Mouse (Mus musculus) forebrain, embryonic 16.5 days (tissue): ENCODE measurements around the gene Ptcd3. TPM values are rescaled to one million over a fixed set of nuclear protein-coding genes. Genes with fewer than 3 reads are reported as not detected.
A peak's percentile ranks its signal among the peaks of the same experiment; 100 is the strongest.

Experiments used
- ATAC-seq: fragments of 200-750 bp; cut with Nextera tagmentation; 2 replicates; pipeline ENCODE4 v1.8.0; 2017; ENCODE audit warnings: mild to moderate bottlenecking, moderate library complexity
- H3K27ac ChIP-seq: fragments of 300-500 bp; sonication (generic); 2 replicates; pipeline ENCODE4 v1.5.1; 2014; ENCODE audit warnings: low read length, control low read depth
- H3K27me3 ChIP-seq: fragments of 300-500 bp; sonication (generic); replicated peaks from 2 replicates; pipeline ENCODE4 v1.6.1; 2014; ENCODE audit warnings: low read length; ENCODE audit not compliant: control insufficient read depth, insufficient read depth
- H3K36me3 ChIP-seq: fragments of 300-500 bp; sonication (generic); 2 replicates; pipeline ENCODE4 v1.6.1; 2014; ENCODE audit not compliant: control insufficient read depth, insufficient read depth
- H3K4me1 ChIP-seq: fragments of 300-500 bp; sonication (generic); replicated peaks from 2 replicates; pipeline ENCODE4 v1.6.1; 2014; ENCODE audit warnings: low read length; ENCODE audit not compliant: control insufficient read depth, insufficient read depth
- H3K4me2 ChIP-seq: fragments of 300-500 bp; sonication (generic); 2 replicates; pipeline ENCODE4 v1.6.1; 2014; ENCODE audit warnings: mild to moderate bottlenecking, low read length, control low read depth
- H3K4me3 ChIP-seq: fragments of 300-500 bp; sonication (generic); replicated peaks from 2 replicates; pipeline ENCODE4 v1.5.1; 2014; ENCODE audit warnings: mild to moderate bottlenecking, low read length, control low read depth
- H3K9ac ChIP-seq: fragments of 300-500 bp; sonication (generic); replicated peaks from 2 replicates; pipeline ENCODE4 v1.6.1; 2014; ENCODE audit warnings: low read depth, low read length, control low read depth
- H3K9me3 ChIP-seq: fragments of 300-500 bp; sonication (generic); 2 replicates; pipeline ENCODE4 v1.6.1; 2016; ENCODE audit warnings: low read length; ENCODE audit not compliant: control insufficient read depth
- WGBS: fragments of 180-500 bp; shearing (Covaris S2); extraction: QIAGEN DNeasy Blood & Tissue Kit; methylation state at CpG from one replicate; pipeline ENCODE4 v1.1.7; 2014; 5-methylcytosine and 5-hydroxymethylcytosine counted together
- polyA plus RNA-seq: library from polyadenylated mRNA; unstranded; fragments of >200 nt; fragmentation: Nextera tagmentation; extraction: Ambion mirVana; gene quantifications from 2 replicates; pipeline ENCODE4 v1.2.1, GENCODE M21; 2015

Ptcd3 gene
- 102 and 104 TPM in 2 replicates for polyA plus RNA-seq

DNA sequence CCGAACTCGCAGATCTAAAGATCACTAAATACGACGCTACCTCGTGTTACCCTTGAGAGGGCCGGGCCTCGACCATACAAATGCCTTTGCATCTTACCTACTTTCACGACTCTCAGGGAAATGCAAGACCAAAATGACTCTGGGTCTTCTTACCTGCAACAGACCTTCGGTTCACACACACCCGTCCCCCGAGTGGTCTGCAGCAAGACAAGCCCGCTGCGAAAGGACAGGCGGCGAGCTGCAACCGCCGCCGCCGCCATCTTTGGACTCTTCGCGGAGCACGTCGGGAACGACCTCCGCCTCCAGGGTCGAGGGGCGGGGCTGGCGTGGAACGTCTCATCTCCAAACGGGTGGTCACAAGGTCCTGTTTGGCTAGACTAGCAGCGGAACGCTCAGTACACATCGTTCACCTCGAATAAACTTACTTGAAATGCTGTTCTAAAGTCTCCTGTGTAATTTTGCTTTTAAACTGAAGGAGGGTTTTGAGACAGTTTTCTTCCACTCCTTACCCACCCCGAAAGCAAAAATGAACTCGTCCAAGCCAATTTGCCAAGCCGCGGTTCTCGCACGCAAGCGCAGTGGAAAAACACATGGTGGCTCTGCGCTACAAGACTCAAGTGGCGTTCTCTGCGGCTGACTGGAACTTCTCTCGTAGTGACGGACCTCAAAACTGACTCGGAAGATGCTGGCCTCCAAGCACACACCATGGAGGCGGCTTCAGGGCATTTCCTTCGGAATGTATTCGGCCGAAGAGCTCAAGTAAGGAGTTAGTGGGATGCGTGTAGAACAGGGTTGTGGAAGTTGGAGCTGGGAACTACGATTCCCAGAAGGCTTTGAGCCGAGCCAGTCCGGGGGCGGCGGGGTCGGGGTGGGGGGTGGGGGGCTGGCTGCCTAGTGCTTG, at the start of gene Ptcd3, which contains the start of gene Polr1a:
TSS of gene Ptcd3 (minus strand) at position 270 of the 901 bp plus-strand sequence.
TSS of gene Polr1a (plus strand) at position 573 of the 901 bp plus-strand sequence.
- Histone ChIP-seq H3K4me3 (peak within 1 kb of the TSS; percentile 91), H3K27me3 (no peaks in the 10 kb centered on the region), H3K9me3 (no peaks in the 10 kb centered on the region), H3K4me1 (peaks cover 14% of the 10 kb centered on the region), H3K36me3 (peaks cover 12% of the 10 kb centered on the region), H3K9ac (peak within 1 kb of the TSS; percentile 55), H3K27ac (peak within 1 kb of the TSS; percentile 71; the same call in 1 of the 2 replicates), H3K4me2 (peak within 1 kb of the TSS; percentile 76)
- WGBS, result under 1% methylated on average over 58 of the region's 58 CpGs
- peak; percentile 96 for ATAC-seq

DNA sequence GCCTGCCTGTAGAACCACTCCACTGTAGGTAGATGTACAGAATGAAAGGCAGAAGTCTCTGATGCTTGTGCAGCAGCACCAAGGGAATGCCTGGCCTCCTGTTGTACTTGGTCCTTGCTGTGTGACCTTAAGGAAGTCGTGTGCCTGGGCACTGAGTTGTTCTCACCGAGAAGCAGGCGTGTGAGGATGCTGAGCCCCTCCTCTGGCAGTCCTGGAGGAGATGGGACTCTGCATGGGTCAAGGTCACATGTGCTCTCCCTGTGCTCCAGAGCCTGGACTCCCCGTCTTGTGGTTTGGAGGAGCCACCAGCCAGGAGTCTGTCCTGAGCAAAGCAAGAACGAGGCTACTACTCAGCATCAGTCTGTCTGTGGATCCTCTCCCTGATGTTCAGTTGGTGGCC, 42.6 kb upstream of the Ptcd3 start:
- Histone ChIP-seq H3K4me2 (no peak overlapping the region), H3K27me3 (no peaks in the 10 kb centered on the region), H3K4me3 (no peak overlapping the region), H3K4me1 (no peaks in the 10 kb centered on the region), H3K27ac (no peak overlapping the region), H3K36me3 (peaks cover 2% of the 10 kb centered on the region), H3K9me3 (no peaks in the 10 kb centered on the region), H3K9ac (no peak overlapping the region)
- no peak for ATAC-seq
- 89% methylated on average over 5 of the region's 5 CpGs for WGBS

DNA sequence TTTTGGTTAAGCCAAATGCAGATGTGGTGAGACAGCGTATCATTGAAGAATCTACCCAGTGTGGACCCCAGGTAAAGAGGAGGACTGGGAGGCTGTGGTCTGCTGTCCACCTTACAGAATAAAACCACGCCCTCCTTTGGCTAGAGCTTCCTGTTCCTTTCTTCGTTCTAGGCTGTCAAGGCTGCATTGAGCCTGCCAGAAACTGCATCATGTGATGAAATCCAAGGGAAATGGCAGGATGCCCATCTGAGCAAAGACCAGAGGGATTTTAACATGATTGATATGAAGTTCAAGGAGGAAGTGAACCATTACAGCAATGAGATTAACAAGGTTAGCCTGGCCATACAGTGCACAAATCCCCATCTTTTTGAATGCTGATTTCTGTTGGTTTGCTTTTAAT, 42.0 kb upstream of the Ptcd3 start:
- no peaks in the 10 kb centered on the region for H3K9me3 ChIP-seq
- no peaks in the 10 kb centered on the region for H3K27me3 ChIP-seq
- peaks cover 2% of the 10 kb centered on the region for H3K36me3 ChIP-seq
- WGBS, result 77% methylated on average over 3 of the region's 3 CpGs
- no peak overlapping the region for H3K9ac ChIP-seq
- H3K4me1 ChIP-seq, result no peaks in the 10 kb centered on the region
- no peak for ATAC-seq
- no peak overlapping the region for H3K4me3 ChIP-seq
- H3K4me2 ChIP-seq, result no peak overlapping the region
- H3K27ac ChIP-seq, result no peak overlapping the region

DNA sequence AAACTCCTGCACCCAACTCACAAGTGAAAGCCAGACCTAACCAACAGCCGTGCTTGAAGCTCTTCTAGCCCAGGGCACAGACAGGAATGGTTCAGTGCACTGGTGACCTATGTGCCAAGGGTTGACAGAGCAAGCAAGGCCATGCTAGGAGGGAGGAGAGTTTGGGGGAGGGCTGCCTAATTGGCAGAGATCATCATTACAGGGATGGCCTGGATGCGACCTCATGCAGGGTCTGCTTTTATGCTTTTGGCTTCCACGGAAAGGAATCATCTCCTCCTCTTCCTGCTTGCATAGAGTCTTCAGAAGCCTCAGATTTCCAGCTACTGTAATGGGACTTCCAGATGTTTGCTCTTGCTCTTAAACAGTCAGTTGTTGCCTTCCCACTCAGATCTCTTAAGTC, 41.2 kb upstream of the Ptcd3 start:
- Histone ChIP-seq H3K4me2 (no peak overlapping the region), H3K27ac (no peak overlapping the region), H3K36me3 (peaks cover 2% of the 10 kb centered on the region), H3K4me1 (no peaks in the 10 kb centered on the region), H3K9ac (no peak overlapping the region), H3K4me3 (no peak overlapping the region), H3K9me3 (no peaks in the 10 kb centered on the region), H3K27me3 (no peaks in the 10 kb centered on the region)
- ATAC-seq, result no peak
- WGBS, result 88% methylated on average over 3 of the region's 3 CpGs

DNA sequence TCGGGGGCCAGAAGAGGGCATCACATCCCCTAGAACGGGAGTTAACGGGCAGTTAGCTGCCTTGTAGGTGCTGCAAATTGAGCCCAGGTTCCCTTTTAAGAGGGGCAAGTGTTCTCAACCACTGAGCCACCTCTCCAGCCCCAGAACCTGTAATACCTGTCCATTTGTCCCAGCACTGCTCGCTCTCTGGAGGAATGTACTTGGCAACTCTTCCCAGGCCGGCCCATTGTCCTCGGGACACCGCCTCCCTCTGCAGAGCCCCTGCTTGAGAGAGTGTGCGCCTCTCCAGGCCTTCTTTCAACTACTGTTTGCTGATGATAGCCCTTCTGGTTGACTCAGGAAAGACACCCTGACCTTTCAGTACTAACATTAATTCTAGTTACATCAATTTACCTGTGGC, 37.6 kb upstream of the Ptcd3 start:
- no peaks in the 10 kb centered on the region for H3K4me1 ChIP-seq
- H3K27ac ChIP-seq, result no peak overlapping the region
- WGBS, result 93% methylated on average over 8 of the region's 8 CpGs
- no peaks in the 10 kb centered on the region for H3K27me3 ChIP-seq
- no peak overlapping the region for H3K4me2 ChIP-seq
- no peak overlapping the region for H3K4me3 ChIP-seq
- no peak for ATAC-seq
- H3K9ac ChIP-seq, result no peak overlapping the region
- H3K36me3 ChIP-seq, result no peaks in the 10 kb centered on the region; the same call in 1 of the 2 replicates
- H3K9me3 ChIP-seq, result no peaks in the 10 kb centered on the region

DNA sequence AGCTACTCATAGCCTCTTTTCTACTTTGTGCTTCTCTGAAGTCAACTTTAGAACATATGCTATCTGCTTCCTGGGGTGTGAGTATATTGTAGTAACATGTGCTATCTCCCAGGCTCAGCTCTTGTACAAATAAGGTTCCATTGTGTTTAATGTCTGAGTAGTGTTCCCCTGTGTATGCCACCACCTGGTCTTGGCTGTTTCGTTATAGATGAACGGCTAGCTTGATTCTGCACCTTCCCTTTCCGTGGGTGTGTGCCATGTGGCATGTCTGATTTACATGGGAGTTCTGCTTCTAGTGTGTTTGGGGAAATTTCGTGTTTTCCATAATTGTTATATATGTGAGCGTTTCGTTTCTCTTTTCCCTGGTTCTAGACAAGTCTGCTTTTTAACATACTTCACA, 36.6 kb upstream of the Ptcd3 start:
- Histone ChIP-seq H3K27ac (no peak overlapping the region), H3K27me3 (no peaks in the 10 kb centered on the region), H3K4me1 (no peaks in the 10 kb centered on the region), H3K9me3 (no peaks in the 10 kb centered on the region), H3K36me3 (no peaks in the 10 kb centered on the region; the same call in 1 of the 2 replicates), H3K9ac (no peak overlapping the region), H3K4me2 (no peak overlapping the region), H3K4me3 (no peak overlapping the region)
- 93% methylated on average over 6 of the region's 6 CpGs for WGBS
- no peak for ATAC-seq

DNA sequence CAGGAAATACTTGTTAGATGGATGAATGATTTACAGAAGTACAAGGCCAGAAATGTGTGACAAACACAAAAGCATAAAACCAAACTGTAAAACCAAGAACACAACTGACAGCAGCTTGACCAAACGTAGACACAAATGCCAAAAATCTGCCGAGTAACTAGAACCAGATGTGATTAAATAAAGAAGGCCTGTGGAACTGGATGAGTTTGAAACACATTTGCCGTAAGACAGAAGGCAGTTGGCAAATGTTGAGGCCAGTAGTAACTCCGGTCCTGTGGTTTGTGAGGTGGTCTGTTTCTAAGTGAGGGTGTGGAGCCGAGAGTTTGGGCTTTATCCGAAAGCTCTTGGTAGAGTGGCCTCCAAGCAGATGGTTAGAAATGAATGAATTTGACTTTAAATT, 32.4 kb upstream of the Ptcd3 start:
- ATAC-seq, result no peak
- Histone ChIP-seq H3K27ac (no peak overlapping the region), H3K9ac (no peak overlapping the region), H3K36me3 (peaks cover 8% of the 10 kb centered on the region; the same call in 1 of the 2 replicates), H3K4me2 (no peak overlapping the region), H3K4me1 (no peaks in the 10 kb centered on the region), H3K9me3 (no peaks in the 10 kb centered on the region), H3K27me3 (no peaks in the 10 kb centered on the region), H3K4me3 (no peak overlapping the region)
- 92% methylated on average over 6 of the region's 6 CpGs for WGBS

DNA sequence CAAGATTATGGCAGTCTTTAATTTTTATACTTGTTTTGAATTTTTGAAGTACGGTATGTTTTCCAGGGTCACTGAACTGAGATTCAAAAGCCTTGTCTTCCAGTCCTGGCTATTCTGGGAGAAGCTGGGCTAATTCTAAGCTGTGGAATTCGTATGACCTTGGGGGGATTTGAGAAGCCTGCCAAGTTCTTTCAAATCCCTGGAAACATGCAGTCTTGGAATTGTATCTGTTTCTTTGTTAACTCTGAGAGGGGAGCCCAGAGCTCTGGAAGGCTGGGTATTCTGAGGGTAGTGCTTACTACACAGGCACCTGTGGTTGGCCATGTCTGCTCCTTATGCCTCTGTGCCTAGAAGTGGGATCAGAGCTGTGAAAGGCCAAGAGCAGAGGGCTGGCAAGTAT, 27.2 kb upstream of the Ptcd3 start:
- WGBS, result 46% methylated on average over 2 of the region's 2 CpGs
- H3K27ac ChIP-seq, result no peak overlapping the region
- H3K36me3 ChIP-seq, result peaks cover 15% of the 10 kb centered on the region; the same call in 1 of the 2 replicates

DNA sequence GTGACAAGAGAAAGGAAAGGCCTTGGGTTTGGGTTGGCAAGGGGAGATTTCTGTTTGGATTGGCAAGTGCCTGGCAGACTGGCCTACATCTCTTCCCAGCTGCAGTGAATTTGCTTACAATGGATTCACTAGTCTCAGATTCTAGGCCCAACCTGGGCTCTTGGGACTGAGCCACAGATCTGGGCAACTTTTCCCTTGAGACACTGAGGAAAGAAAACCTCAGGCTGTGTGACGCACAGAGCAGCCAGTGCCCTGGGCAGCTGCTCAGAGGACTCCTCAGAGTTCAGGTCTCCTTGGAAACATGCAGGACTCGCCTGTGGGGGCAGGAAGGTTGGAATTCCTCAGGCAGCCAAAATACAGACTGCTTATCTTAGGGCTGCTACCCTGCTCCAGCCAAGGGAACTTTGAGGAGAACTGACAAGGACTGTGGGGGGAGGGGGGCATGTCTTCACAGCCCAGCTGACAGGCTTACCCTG, 25.6 kb upstream of the Ptcd3 start:
- Histone ChIP-seq H3K36me3 (peaks cover 20% of the 10 kb centered on the region), H3K4me1 (no peaks in the 10 kb centered on the region), H3K27me3 (no peaks in the 10 kb centered on the region), H3K9ac (no peak overlapping the region), H3K4me3 (no peak overlapping the region), H3K27ac (no peak overlapping the region), H3K9me3 (no peaks in the 10 kb centered on the region), H3K4me2 (no peak overlapping the region)
- ATAC-seq, result no peak
- WGBS, result 55% methylated on average over 2 of the region's 2 CpGs

More for the DNA sequence above, 27.2 kb upstream of the Ptcd3 start:
- H3K9ac ChIP-seq, result no peak overlapping the region
- H3K4me1 ChIP-seq, result no peaks in the 10 kb centered on the region
- no peaks in the 10 kb centered on the region for H3K9me3 ChIP-seq
- no peaks in the 10 kb centered on the region for H3K27me3 ChIP-seq
- no peak for ATAC-seq
- no peak overlapping the region for H3K4me2 ChIP-seq
- no peak overlapping the region for H3K4me3 ChIP-seq
